Mouse (Mus musculus) R1 (cell line): ENCODE data around the gene Cox6a1.
"Not testable (repeated sequence)": the region's sequence is repeated elsewhere in the genome, so short reads cannot be mapped to it uniquely, and the experiment has no call there.

Source experiments
- DNase-seq: peaks from one replicate; pipeline ENCODE4 v3.0.0-alpha.2; 2018; ENCODE audit warnings: low read depth, low spot score

Cox6a1 gene

DNA sequence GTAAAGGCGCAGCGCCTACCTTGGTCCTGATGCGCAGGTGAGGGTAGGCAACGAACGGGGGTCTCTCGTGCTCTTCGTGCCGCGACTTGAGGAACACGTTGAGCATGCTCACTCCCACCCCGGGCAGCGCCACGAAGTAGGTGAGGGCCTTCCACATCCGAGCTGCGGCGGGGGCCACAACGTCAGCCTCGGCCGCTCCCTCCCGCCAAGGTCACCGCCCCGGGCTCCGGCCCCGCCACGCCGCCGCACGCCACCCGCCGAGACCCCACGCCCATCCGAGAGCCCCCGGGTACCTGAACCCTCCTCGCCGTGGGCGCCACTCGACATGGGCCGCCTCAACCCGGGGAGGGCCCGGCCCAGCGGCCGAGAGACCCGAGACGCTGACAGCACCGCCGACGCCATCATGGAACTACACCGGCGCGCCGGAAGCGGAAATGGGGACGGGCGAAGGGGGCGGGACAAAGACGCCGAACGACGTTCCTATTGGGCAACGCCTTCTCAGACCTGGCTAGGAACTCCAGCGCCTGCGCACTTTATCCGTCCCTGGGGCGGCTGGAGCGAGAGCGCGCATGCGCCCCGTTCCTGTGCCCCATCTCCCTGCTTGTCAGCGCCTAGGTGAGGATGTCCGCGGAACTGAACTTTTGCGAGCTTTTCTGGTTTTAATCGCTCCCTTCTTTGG is at the start of gene Cox6a1:
Gene Cox6a1, minus strand, starts transcription at position 436 of the 679 bp plus-strand sequence.
- peak; percentile 98 for DNase-seq

DNA sequence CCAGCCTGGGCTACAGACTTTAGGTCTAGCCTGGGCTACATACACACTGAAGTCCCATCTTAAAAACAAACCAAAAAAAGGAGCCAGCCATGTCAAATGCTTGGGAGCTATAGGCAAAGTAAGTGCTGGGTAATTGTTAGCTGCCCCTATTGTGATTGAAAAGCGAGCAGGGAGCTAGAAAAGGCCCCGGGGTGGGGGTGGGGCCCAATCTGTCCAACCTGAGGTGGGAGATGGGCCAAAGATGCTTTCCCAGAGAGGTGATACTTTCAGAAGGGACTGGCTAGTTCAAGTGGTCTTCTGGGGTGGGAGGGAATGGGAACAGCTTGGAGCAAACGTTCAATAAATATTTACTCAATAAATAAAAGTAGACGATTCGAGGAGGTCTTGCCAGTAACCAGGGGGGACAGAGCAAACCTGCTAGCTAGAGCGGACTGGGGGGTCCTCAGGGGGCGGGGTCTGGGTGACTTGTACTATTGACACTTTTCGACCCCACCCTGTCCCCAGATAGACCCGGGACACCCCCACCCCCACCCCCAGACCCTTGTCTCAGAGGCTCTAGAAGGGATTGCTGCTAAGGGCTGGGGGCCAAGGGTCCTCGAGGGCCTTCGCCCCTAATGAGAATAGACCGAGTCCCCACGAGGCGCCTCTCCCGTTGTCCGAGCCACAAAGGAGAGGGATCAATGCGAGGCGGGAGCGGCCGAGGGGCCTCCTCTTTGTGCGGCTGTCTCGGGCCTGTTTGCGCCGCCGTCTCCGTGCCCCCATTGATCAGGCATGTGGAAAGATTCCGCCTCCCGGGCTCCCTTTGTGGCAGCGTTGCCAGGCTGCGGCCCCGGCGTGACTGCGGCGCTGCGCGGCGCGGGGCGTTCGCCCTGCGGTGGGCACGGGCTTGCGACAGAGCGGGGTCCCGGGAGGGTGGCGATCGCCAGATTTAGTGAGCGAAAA is 49.3 kb upstream of the Cox6a1 start:
- DNase-seq = peak; percentile 46

DNA sequence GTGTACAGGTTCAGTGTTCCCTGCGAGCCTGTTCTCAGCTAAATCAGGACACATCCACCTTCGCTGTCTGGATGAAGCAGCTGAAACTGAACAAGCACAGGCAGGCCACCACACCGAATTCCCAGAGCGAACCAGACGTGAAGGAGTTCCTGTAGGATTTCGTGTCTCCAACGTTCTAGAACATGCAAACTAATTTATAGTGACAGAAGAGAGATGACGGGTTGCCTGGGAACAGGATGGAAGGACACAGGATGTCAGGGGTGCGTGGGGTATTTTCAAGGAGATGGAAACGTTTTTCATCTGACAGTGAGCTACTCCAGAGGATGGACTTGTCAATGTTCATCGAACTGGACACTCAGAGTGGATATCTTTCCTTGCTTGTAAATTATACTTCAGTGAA is 47.9 kb upstream of the Cox6a1 start:
- no peak for DNase-seq

DNA sequence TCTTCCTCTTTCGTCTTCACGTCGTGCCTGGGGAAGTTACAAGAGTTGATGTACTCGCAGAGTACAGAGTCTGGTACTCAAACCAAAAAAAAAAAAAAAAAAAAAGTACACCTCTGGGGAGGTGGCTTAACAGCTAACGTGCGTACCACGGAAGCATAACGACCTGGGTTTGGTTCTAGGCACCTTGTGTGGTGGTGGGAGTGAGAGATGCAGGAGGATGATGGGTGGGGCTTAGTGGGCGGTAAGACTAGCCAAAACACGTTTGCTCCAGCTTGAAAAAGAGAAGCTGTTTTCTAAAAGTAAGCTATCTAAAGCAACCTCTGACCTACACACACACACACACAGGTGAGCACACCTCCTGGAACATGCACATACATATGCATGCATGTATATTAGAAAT is 46.1 kb upstream of the Cox6a1 start:
- peak; percentile 32 for DNase-seq

DNA sequence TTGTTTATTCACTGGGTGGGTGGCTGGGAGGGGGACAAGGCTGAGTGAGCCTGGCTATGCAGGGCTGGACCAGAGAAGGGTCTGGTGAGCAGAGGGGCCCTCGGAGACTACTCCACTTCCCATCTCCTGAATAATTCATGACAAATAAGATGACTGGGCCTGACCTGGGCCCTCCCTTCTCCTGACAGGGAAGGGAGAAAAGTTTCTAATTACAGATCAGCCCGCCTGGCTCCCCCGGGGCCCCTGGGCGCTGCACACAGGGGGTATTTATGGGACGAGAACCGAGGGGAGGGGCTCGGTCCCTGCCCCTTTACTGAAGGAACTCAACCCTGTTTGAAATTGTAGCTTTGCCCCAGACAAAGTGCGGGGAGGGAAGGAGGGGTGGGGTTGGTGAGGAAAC is 45.4 kb upstream of the Cox6a1 start:
- no peak for DNase-seq

DNA sequence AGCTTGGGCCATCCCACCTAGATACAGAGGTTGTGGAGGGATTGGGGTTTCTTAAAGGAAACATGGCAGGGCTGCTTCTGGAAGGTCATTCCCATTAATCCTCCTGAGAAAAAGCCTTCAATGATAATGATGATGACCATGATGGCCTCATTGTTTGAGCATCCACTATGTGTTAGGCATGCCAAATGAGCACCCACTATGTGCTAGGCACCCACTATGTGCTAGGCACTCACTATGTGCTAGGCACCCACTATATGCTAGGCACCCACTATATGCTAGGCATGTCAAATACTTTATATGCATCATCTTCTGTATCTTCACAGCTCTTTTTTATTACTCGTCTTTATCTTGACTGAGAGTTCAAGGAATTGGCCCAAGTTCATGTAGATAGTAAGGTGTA is 44.2 kb upstream of the Cox6a1 start:
- DNase-seq = no peak

DNA sequence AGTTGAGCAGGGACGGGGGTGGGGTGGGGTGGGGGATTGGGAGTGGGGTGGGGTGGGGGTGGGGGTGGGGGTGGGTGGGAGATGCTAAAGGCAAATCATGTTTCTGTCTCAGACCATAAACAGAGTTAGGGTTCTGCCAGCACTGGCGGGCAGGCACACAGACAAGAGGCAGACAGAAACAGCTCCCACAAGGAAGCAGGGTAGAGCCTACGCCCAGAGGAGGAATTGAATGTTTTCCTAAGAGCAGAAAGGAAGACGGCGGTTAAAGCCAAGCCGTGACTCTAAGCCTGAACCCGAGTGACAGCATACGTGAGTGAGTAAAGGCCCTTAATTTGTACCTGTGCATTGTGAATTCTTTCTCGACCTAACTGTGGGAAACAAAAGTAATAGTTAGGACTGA is 43.2 kb upstream of the Cox6a1 start:
- DNase-seq = no peak

DNA sequence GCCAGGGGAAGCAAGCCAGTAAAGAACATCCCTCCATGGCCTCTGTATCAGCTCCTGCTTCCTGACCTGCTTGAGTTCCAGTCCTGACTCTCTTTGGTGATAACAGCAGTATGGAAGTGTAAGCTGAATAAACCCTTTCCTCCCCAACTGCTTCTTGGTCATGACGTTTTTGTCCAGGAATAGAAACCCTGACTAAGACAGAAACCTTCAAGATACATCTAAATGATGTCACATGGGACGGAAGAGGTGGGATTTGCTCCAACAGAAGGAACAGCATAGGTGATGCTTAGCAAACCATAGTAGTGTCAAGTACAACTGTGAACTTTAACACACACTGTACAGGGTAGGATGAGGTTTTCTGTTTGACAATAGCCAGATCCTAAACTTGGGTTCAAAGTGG is 30.1 kb upstream of the Cox6a1 start:
- DNase-seq = not testable (repeated sequence)

DNA sequence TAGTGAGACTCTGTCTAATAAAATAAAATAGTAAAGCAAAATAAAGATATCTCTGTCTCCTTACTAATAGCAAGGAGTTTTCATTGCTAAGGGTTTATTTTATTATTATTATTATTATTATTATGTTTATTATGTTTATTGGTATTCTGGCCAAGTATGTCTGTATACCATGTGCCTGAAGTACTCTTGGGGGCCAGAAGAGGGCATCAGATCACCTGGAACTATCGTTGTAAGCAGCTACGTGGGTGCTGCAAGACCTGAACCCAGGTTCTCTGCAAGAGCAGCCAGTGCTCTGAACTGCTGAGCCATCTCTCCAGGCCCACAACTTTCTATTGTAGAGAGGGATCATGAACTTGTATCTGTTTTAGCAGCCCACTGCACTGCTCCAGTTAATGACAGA is 26.7 kb upstream of the Cox6a1 start:
- DNase-seq = peak; percentile 79

DNA sequence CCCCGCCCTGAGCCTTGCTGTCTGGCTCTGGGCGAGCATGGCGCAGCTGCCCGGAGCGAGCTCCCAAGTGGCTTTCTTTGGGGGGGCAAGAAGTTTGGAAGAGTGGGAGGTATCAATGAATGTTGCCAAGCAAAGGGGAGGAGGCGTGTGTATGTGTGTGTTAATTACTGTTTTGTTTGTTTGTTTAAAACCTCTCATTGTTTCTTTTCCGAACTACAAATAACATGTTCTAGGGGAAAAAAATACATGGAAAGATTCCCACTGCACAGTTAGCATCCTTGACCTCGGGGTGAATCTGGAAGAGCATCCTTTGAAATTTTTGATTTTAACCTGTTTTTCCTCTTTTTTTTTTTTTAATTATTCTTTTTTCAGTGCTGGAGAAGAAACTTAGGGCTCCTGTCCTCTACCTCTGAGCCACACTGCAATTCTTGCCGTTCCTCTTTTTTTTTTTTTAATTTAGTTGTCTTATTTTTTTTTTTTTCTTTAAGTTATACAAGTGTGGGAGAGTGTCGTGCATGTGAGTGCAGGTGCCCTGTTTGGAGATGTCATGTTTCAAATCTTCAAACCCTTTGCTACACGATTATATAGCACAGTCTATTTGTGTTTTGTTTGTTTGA is 25.5 kb upstream of the Cox6a1 start:
- no peak for DNase-seq

DNA sequence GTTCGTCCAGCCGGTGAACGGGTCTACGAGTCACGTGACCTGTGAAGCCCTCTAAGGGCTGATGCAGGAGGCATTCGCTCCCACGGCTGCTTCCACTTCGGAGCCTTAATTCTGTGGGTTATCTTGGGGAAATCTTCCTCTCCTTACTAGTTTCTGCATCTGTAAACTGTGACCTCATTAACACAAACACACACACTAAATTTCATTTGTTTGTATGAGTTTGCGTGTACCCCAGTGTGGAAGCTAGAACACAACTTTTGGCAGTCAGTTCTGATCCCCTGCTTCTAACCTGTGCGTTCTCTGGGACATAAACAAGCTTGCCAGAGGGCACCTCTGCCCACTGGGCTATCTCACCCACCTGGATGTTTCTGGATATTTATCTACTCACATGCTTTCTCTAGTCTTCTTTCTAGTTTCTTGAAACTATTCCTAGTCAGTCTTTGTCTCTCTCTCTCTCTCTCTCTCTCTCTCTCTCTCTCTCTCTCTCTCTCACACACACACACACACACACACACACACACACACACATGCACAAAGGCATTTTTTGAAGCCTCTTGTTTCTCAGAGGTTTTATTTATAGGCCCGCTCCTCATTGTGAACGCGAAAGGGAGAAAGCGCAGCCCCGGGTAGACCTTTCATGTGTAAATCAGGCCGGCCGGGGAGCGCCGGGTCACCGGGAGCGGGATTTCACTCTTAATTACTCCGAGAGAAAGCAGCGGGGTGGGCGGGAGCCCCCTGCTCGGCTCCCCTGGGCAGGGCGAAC is 24.8 kb upstream of the Cox6a1 start:
- peak; percentile 84 for DNase-seq

DNA sequence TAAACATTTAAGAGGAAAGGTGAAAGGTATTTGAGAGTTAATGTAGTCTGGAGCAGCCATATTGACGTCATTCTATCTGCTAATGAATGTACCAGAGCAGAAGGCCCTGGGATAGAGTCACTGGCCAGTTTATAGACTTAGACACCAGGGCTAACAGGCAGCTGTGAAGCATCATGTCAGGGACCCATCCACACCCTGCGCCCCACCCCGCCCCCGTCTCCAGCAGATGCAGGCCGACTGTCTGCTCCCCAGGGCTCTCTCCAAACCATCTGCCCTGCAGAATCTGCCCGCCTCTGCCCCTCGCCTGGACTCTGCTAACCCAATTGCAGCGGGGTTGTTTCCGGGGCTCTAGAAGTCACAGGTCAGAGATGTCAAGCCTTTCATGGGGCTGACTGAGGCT is 23.0 kb upstream of the Cox6a1 start:
- no peak for DNase-seq

DNA sequence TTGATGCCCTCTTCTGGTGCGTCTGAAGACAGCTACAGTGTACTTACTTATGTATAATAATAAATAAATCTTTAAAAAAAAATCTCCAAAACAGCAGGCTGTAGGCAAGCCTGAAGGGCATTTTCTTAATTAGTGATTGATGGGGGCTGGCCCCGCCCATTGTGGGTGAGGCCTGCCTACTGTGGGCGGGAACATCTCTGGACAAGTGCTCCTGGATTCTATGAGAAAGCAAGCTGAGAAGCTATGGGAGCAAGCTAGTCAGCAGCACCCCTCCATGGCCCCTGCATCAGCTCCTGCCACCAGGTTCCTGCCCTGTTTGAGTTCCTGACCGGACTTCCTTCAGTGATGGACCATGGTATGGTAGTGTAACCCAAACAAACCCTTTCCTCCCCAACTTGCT is 16.0 kb upstream of the Cox6a1 start:
- peak; percentile 73 for DNase-seq

DNA sequence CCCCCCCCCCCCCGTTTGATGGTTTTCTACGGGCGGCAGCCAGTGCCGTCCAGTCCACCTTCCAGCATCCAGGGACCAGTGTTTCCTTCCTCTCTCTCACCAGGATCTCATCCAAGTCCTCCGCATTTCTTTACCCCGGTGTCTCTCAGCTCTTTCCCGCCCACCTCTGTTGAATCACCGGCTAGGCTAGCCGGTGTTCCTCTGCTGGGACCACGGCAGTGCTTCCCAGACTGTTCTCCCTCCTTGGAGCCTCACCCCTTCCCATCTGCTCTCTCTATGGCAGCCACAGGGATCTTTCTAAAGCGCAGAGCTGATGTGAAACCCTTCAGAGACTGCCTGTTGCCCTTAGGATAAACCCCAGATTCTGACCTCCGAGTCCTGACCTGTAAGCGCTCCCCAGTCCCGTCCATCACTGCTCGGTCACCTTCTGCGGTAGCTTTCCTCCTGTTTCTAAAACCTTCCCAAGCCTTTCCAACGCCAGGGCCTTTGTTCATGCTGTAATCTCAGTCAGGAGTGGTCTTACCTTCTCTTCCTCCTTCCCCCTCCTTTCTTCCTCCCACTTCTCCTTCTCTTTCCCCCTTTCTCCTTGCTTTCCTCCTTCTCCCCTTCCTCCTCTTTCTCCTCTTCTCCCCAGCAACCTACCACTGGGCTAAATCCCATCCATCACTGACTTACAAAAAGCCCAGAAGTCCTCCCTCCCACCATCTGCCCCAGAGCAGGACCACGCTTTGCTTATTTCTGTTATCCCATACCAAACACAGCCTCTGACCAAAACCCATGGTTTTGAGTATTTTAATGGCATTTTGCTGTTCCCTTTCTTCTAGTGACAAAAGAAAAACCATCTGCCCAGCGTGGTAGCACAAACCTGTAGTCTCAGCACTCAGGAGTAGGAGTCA is 14.3 kb upstream of the Cox6a1 start:
- DNase-seq = no peak

DNA sequence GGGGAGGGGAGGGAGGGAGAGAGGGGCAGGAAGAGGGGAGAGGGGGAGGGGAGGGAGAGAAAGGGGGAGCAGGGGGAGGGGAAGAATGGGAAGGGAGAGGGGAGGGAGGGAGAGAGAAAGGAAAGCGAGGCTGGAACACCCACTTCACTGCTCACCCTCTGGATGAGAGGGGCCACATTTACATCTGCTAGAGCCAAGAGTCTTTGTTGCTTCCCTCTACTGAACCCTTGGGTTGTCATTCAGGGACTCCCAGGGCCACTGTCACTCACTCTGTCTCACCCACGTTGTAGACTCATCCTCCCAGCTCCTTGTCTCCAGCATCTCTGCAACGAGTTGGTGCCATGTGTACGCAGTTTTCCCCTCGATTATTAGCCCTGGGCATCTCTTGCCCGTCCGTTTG is 13.4 kb upstream of the Cox6a1 start:
- no peak for DNase-seq

DNA sequence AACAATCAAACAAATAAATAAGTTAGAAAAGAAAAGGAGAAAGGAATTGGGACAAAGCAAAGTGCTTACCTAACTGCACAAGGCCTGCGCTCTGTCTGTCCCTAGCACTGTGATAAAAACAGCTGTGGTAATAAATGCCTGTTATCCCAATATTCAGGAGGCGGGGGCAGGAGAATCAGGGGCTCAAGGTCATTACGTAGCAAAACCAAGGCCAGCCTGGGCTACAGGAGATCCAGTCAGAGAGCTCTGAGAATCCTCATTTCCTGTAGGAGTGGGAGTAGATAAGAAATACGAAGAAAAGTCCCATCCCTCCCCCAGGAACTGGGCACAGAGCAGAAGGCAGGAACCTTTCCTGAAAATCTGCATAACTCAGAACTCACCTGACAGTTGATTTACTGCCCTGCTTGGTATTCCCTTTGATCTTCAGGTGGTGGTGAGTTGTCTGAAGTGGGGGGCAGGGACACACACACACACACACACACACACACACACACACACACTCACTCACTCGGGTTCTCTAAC is 11.1 kb upstream of the Cox6a1 start:
- DNase-seq = no peak

DNA sequence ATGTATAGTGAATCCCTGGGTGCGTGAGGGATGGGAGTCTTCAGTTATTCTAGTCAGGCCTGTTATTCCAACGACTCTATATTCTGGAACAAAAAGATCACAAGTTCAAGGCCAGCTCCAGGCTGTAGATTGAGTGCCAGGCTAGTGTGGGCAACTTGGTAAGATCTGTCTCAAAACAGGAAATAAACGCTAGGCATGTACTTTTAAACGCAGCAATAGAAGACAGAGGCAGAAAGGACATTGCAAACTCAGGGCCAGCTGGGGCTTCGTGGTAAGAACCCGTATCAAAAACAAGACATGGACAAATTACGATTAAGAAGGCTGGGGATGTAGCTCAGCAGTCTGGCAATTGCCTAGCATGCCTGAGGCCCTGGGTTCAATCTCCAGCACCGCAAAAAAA is 10.7 kb upstream of the Cox6a1 start:
- no peak for DNase-seq

DNA sequence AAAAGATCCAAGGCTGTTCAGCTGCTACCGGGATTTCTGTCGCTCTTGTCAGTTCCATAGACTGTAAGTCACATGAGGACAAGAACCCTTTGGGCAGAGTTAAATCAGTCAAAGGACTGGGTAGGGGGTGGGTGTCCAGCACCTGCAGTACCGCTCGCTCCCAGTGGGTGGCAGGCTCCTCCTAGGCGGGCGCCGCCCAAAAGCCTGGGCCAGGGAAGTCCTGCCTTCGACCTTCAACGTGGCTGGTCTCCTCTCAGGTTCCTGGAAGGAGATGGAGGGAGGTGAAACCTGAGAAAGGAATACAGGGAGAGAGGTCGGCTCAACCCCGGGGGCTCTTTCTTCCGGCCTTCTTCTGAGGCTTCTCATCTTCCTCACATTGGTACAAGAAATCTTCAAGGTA is 10.1 kb upstream of the Cox6a1 start:
- DNase-seq = peak; percentile 90

DNA sequence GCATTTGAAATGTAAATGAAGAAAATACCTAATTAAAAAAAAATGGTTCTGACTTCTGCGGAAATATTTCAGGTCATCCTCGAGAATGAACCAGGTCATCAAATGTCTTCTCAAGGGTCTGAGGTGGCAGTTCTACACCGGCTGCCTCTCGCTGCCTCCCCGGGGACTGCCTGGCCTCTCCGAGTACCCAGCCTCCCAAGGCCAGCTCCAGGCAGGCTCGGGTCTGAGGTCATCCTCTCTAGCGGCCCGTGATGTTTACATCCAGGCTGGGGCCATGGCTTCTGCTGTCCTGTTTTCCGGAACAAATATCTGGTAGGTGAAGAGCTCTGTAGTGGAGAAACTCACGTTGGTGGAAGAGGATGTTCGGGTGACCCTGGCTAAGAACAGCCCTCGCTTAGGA is 6.3 kb upstream of the Cox6a1 start:
- no peak for DNase-seq

DNA sequence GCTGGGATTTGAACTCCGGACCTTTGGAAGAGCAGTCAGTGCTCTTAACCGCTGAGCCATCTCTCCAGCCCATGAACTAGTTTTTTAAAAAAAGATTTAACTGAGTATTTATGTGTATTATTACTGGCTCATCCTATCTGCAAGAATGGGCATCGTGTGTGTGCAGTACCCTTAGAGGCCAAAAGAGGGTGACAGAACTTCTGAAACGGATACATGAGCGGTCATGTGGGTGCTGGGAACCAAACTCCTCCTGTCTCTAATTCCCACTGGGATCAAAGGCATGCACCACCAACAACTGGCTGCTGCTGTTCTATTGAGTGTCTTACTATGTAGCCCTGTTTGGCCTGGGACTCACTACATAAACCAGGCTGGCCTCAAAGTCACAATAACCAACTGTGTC is 2.6 kb upstream of the Cox6a1 start:
- DNase-seq = peak; percentile 90

DNA sequence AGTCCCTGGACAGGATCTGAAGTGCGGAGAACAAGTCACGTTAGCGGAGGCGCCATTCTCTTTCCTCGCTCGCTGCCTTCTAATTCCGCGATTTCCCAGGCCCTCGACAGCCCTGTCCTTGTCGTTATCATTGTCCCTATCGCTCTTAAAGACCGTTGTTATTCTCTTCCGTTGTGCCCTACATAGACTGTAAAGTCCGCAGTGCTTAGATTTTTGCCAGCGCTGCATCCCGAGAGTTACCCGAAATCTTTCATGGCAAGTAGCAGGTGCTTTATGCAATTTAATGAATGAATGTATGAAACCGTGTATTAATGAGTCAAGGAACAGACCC is 409 bp upstream of the Cox6a1 start:
- no peak for DNase-seq
